Mouse (Mus musculus) adrenal gland, adult 10 weeks (tissue): ENCODE results near the gene Dgcr6. TPM values are rescaled to one million over a fixed set of nuclear protein-coding genes. Genes with fewer than 3 reads are reported as not detected.

Experiments used
- polyA plus RNA-seq: library from polyadenylated mRNA; stranded (reverse); fragments of 350-450 nt; fragmentation: Illumina TruSeq; extraction: RNeasy Lipid Tissue Mini Kit (QIAGEN cat#74804); gene quantifications from one replicate; pipeline ENCODE4 v1.2.3, GENCODE M21; 2014; ENCODE audit warnings: low read depth, low replicate concordance

Dgcr6 gene
- polyA plus RNA-seq = 6.9 TPM

GRCm38 (mm10) chr16:18052731-18053202 lies at the start of gene Dgcr6:
Gene Dgcr6 (plus strand): TSS chr16:18052860.

Other genes with a start within 250 kb of the Dgcr6 start
- not detected for gene B830017H08Rik, start 219.7 kb upstream of the Dgcr6 start, polyA plus RNA-seq
- not detected for gene Car15, start 214.5 kb upstream of the Dgcr6 start, polyA plus RNA-seq
- gene Gm20518, start 161.2 kb upstream of the Dgcr6 start, polyA plus RNA-seq = not detected
- gene Tssk1, start 158.6 kb upstream of the Dgcr6 start, polyA plus RNA-seq = not detected
- 8.2 TPM for gene Dgcr2, start 154.3 kb upstream of the Dgcr6 start, polyA plus RNA-seq
- gene Tssk2, start 154.2 kb upstream of the Dgcr6 start, polyA plus RNA-seq = not detected
- gene Ess2, start 141.5 kb upstream of the Dgcr6 start, polyA plus RNA-seq = 2.1 TPM
- not detected for gene Gsc2, start 137.8 kb upstream of the Dgcr6 start, polyA plus RNA-seq
- gene Slc25a1, start 124.6 kb upstream of the Dgcr6 start, polyA plus RNA-seq = 36.7 TPM
- not detected for gene Vpreb2, start 72.4 kb upstream of the Dgcr6 start, polyA plus RNA-seq
- 0.76 TPM for gene Prodh, start 37.3 kb downstream of the Dgcr6 start, polyA plus RNA-seq
- not detected for gene Rtn4r, start 74.8 kb downstream of the Dgcr6 start, polyA plus RNA-seq
- gene Ccdc188, start 165.0 kb downstream of the Dgcr6 start, polyA plus RNA-seq = not detected
- 0.17 TPM for gene Zdhhc8, start 182.3 kb downstream of the Dgcr6 start, polyA plus RNA-seq
- gene Trmt2a, start 195.8 kb downstream of the Dgcr6 start, polyA plus RNA-seq = 27.0 TPM
- 146 TPM for gene Ranbp1, start 195.9 kb downstream of the Dgcr6 start, polyA plus RNA-seq
- gene Gm49776, start 205.5 kb downstream of the Dgcr6 start, polyA plus RNA-seq = not detected
- 27.5 TPM for gene Dgcr8, start 236.4 kb downstream of the Dgcr6 start, polyA plus RNA-seq